Mouse (Mus musculus) liver, adult 2 months (tissue): ENCODE data around the gene Hsd3b4.
"Not testable (repeated sequence)": the region's sequence is repeated elsewhere in the genome, so short reads cannot be mapped to it uniquely, and the experiment has no call there.

ENCODE experiments used
- CTCF ChIP-seq: fragments of 200-500 bp; IDR thresholded peaks from 2 replicates; pipeline ENCODE4 v1.5.1; 2011; ENCODE audit warnings: low read depth, low read length, control low read depth
- POLR2A ChIP-seq: fragments of 200-500 bp; IDR thresholded peaks from 2 replicates; pipeline ENCODE4 v1.6.1; 2011; ENCODE audit warnings: low read length, control low read depth; ENCODE audit not compliant: insufficient read depth; ENCODE audit errors: extremely low read depth

DNA sequence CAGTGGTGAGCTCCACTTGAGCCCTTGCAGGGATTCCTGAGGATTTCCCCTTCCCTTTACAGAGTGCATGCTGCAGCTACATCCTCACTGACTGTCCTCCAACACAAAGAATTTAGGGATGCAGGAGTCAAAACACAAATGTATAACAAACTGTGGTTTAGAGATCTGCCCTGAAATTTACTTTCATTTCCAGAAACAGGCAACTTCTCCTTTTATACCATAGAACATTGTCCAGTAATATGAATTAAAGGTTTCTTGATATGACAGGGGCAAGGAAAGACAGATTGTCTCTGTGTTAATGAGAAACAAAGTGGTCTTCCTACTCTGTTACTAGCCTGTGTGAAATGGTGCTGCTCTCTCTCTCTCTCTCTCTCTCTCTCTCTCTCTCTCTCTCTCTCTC, 12.9 kb downstream of the Hsd3b4 start:
- TF ChIP-seq CTCF, POLR2A: not testable (repeated sequence)
